Mouse (Mus musculus) heart, postnatal 14 days (tissue): ENCODE results near the gene Desi1. TPM values are rescaled to one million over a fixed set of nuclear protein-coding genes. Genes with fewer than 3 reads are reported as not detected.
A peak's percentile ranks its signal among the peaks of the same experiment; 100 is the strongest.

Experiments used
- DNase-seq, 2 experiments: peaks; one replicate each; pipeline ENCODE4 v3.0.0; 2021 to 2022
- intact Hi-C: fragments of 180-260 bp; cut with DNase I; formaldehyde crosslinking; loops from one replicate; pipeline ENCODE4 v1.15.1; 2025
- long read RNA-seq, 2 experiments: library from polyadenylated mRNA; stranded (forward); transcript quantifications; one replicate each; pipeline ENCODE4 v2.0.0; 2021
- total RNA-seq, 2 experiments: library from RNA; stranded (reverse); gene quantifications; 2 replicates each; pipeline ENCODE4 v1.2.3; 2021

Desi1 gene
- 10 to 100 TPM; 22.6 to 27.9 TPM for total RNA-seq
- long read RNA-seq, experiment 1, transcript Desi1-206 (6 exons, 2,934 nt), result major isoform, 18 of 28 reads
- long read RNA-seq, experiment 1, partial matches to known transcripts, result 0 of 28 reads
- long read RNA-seq, experiment 1, other reads (novel, unspliced or antisense), result 7 of 28 reads
- long read RNA-seq, experiment 2, transcript Desi1-206 (6 exons, 2,934 nt), result major isoform, 13 of 25 reads
- long read RNA-seq, experiment 2, partial matches to known transcripts, result 1 of 25 reads
- long read RNA-seq, experiment 2, other reads (novel, unspliced or antisense), result 11 of 25 reads

DNA sequence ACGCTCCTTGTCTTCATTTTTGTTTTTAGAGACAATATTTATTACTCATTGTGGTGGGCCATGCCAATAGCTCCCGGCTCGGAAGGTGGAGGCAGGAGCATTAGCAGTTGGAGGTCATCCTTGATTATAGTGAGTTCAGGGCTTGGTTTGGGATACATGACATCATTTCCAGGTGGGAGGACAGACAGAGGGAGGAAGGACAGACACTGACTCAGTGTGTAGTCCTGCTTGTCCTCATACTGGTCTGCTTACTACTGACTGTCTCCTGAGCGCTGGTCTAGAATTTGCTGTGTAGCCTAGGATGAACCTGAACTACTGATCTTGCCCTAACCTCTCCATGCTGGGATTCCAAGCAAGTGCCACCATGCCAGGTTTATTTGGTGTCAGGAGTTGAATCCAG lies at the start of gene Desi1:
Gene Desi1, minus strand, starts transcription at position 101 of the 400 bp plus-strand sequence.
- intact Hi-C loops, result no loop called here
- DNase-seq, result no peak

DNA sequence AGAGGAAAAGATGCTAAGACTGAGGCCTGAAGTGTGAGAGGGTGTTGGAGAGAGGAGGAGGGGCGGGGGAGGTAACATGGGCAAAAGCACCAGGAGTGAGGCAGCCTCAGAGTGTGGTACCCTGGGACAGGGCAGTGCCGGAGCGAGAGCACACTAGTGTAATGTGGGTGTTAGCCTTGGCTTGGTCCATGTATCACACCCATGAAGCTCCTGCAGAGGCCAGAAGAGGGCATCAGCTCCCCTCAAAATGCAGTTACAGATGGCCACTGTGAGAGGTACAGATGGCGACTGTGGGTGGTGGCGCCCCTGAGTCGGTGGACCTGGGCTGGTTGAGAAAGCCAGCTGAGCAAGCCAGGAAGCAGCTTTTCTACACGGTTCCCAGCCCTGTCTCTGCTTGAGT lies 47.5 kb upstream of the Desi1 start:
- intact Hi-C loops, result loop anchor here (1.0 kb wide), 1 partner anchor 21 kb away; no protein-coding TSS in a partner anchor
- peak; percentile 8 to 10 for DNase-seq

DNA sequence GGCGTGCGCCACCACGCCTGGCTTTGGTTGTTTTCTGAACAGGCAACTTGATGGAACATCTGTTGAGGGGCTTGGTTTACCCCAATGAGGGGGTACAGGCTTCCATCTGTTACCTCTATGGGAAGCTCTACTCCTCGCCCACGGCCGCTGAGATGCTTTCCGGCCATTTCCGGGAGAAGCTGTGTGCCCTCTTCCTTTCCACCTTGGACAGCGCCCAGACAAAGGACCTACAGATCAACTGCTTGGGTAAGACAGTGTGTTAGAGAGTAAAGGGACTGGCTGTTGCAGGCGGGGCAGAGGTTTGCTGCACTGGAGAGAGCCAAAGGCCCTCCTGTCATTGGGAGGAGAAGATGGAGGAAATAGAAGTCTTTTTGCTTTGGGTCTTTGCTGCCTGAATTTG lies 46.2 kb upstream of the Desi1 start:
- DNase-seq, result no peak
- intact Hi-C loops, result no loop called here

DNA sequence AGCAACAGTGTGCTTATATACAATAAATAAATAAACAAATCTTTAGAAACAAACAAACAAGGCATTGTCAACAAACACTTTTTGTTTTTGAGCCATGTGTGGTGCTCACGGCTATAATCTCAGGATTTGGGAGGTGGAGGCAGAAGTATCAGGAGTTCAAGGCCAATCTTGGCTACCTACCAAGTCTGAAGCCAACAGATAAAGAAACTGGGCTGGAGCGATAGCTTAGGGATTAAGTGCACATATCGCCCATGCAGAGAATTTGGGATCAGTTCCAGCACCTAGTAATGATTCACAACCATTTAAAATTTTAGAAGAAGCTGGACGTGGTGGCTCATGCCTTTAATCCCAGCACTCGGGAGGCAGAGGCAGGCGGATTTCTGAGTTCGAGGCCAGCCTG lies 39.8 kb upstream of the Desi1 start:
- intact Hi-C loops, result no loop called here
- DNase-seq, result no peak

DNA sequence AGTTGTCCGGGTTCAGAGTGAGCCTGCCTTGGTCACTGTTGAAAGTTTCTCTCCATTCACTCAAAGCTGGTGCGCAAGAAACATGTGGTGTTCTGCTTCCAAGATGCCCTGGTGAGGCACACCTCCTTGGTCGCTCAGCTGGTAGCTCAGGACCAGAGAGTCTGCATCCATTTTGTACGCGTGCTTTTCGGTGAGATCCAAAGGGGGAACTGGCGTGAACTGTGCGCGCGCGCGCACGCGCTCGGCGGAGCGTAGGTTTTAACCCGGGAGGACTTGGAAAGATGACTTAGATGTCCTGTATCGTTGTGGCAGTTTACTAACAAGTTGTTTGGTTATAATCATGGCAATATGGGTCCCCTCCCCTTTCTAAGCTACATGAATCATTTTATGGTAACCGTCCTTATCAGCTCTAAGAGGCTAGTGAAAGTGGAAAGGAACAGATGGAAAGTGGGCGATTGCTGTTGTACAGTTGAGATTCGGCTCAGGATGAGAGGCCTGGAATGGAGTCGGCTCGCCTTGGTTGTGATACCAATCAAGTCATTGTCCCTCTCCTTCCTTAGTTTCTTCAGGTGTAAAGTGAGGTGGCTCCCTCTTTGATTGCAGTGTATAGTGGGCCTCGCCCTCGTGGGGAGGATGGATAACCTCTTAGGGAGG lies 38.3 kb upstream of the Desi1 start:
- no peak for DNase-seq

DNA sequence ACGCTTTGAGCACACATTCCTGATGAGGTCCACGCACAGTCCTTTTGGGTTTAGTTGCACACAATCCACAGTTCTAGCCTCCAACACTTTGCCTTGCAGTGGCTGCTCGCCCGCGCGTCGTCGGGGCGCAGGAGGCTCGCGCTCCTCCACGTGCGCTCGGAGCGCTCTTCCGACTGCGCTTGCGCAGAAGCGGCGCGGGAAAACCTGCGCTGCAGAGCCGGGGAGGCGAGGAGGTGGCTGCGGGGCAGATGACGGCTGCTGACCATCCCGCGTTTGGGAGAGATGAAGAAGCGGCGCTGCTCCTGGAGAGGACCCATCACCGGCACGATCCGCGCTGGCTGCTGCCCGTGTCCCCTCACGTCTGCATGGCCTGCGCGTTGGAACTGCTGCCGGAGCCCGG lies 36.2 kb upstream of the Desi1 start, which contains the start of gene Mei1:
Gene Mei1, plus strand, starts transcription at position 99 of the 400 bp plus-strand sequence.
- intact Hi-C loops, result no loop called here
- no peak for DNase-seq

More for the DNA sequence above, 38.3 kb upstream of the Desi1 start:
- intact Hi-C loops, result no loop called here

DNA sequence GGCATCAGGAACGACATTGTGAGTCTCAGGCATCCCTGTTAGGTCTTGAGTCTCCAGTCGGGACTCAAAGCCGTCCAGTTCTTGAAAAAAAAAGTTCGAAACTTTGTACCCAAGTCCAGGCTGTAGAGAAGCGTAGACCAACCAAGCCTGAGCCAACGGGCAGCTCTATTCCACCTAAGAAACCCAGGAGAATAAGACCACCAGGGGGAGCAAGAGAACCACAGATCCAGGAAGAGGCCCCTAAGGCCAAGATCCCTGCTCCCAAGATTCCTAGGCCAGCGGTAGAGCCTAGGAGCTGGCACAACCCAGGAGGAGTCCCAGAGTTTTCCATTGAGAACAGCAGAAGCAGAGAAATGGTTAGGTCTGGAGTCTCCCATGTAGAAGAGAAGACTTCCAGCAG lies 31.8 kb upstream of the Desi1 start:
- DNase-seq, result peak; percentile 65 to 87
- intact Hi-C loops, result loop anchor here (1.0 to 2.0 kb wide), 4 partner anchors 42 to 171 kb away; no protein-coding TSS in a partner anchor

DNA sequence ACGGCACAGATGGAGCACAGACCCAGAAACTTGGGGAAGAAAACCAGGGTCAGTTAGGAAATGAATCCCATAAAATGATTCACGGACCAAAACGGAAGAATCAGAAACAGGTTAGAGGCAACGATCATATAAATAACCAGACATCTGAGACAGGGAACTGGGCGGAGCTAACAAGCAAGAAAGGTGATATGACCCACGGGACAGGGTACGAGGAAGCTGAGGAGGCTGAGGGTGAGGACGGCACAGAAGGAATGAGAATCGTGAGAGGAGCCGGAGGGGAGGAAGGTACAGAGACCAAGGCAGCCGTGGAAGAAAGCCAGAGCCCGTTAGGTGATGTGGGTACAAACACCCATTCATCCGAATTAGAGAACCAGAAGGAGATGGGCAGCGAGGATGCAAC lies 30.2 kb upstream of the Desi1 start:
- no peak for DNase-seq
- intact Hi-C loops, result loop anchor here (2.0 kb wide), 2 partner anchors 77 to 101 kb away; no protein-coding TSS in a partner anchor

DNA sequence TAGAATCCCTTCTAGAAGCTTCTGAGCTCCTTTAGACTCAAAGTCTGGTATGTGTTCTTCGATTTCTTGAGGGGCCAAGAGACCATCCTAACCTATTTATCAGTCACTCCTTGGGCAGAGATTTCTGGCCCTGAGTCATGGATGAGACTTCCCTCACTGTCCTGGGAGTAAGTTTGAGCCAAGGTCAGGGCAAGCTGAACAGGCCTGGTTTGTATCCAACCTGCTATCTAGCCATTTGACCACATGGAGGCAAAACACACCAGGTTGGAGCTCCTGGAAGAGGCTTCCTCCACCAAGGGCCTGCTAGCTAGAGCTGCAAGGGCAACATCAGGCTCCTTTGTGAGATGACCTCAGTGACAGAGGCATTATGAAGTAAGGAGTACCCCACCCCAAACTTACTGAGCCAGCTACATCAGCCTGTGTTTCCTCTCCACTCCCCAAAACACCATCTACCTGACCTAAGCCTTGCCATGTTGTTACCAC lies 25.1 kb upstream of the Desi1 start, which contains the start of gene 4930407I10Rik:
Gene 4930407I10Rik, plus strand, starts transcription at position 433 of the 483 bp plus-strand sequence.
- DNase-seq, result no peak
- intact Hi-C loops, result no loop called here

DNA sequence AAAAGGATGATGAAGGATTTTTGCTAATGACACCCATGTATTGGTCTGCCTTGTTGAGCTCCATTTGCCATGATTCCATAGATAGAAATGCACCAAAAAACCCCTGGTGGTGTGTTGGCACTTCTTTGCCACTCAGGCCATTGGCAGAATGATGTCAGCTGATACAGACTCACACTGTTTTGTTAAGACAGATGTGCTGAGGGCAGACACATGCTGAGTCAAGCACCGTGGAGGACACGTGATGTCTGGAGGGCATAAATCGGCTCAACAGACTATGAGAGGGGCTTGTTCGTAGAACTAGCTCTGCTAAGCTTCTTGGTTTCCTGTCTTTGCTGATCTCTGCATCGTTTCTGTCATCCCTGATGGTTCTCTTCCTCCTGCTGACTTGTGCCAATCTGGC lies 18.9 kb upstream of the Desi1 start:
- no peak for DNase-seq
- intact Hi-C loops, result no loop called here

DNA sequence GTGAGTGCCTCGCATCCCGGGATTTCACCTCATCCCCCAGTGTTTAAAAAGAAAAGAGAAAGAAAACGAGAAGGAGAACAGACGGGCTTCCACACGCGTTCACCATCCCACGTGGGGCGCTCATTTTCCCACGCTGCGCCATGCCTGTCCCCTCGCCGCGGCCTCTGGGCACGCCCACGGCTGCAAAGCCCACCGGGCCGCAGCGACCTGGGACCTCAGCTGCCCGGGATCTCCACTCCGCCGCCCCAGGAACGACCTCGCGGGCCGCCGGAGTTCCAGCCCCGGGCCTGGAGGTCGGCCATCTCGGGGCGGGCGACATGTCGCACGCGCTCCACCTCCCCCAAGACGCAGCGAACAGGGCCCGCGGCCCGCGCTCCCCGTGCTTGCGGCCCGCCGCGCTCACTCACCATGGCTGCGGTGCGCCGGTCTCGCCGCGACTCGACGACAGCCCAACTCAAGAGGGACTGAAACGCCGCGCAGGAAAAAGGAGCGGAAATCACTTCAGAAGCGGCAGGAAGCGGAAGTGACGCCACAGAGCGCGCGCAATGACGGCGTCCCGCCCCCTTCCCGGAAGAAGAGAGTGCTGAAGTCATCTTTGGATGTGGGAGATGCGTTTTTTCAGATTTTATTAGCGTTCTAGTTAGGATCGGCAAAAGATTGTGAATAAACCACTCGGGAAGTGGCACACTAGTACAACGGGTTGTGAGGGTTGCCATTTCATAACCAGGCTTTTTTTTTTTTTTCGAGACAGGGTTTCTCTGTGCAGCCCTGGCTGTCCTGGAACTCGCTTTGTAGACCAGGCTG lies 13.6 kb upstream of the Desi1 start, which contains the start of gene Snu13:
Gene Snu13, minus strand, starts transcription at position 519 of the 804 bp plus-strand sequence.
- DNase-seq, result peak; percentile 90 to 95
- intact Hi-C loops, result no loop called here

DNA sequence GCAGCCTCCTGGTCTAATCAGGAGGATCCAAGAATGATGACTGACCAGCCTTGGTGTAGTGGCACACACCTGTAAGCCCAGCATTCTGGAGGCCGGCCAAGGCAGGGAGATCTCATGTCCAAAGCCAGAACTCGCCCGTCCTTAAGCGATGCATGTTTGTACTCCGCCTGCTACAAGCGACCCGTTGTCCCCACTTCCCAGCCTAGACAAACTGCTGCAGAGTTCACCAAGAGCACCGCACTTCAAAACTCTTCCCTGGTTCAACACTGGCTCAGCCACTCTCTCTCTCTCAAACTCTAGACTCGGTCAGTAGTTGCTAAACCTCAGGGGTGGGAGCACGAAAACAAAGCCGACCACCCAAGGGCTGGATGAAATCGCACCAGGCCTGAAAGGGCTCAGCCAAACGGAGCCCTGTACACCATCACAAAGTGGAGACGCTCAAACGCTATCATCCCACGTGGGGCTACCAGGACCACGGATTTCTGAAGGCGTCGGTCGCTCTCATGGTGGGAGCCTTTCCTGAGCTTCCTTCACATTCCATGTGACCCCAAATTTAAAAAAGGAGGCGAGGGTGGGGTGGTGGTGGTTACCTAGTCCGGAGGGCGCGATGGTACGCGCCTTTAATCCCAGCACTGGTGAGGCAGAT lies 12.7 kb upstream of the Desi1 start:
- intact Hi-C loops, result no loop called here
- DNase-seq, result no peak

DNA sequence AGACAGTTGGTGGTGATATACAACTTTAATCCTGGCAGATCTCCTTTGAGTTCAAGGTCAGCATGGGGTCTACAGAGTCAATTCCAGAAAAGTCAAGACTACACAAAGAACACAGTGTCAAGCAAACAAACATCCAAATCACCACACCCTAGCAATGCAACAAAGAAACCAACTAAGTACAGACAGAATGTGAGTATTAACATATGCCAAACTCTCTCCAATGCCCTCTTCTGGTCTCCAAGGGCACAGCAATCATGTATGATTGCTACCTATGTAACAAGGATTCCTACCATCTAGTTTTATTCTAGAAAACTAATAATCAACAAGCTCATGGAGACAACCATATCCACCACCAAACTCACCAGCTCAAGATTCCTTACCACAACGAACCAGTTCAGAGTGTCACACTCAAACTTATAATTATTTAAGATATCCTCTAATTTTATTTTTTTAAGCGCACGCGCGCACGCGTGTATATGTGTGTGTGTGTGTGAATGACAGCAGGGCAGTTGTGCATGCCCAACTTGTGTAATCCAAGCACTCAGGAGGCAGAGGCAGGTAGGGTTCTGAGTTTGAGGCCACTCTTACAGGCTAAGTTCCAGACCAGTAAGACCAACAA lies 10.6 kb upstream of the Desi1 start:
- DNase-seq, result no peak
- intact Hi-C loops, result loop anchor here (5.0 kb wide), 1 partner anchor 87 kb away; no protein-coding TSS in a partner anchor

DNA sequence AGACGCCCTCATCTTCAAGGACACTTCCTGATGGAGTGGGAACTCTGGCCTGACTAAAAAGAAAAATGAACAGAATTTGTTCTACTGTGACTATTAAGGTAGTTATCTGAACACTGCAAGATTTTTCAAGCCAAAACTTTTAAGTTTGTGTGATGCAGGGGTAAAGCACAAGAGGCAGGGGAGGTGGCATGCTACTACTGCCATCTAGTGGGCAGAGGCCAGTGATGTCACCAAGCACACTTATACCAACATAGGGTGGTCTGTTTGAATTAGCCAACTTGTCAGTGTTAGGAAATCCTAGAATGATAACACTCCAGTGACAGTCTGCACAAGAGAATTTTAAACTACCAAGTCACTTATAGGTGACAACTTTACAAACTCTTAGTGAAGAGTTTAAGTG lies 7.0 kb upstream of the Desi1 start:
- peak; percentile 30 to 56 for DNase-seq
- intact Hi-C loops, result loop anchor here (5.0 kb wide), 1 partner anchor 83 kb away; no protein-coding TSS in a partner anchor

DNA sequence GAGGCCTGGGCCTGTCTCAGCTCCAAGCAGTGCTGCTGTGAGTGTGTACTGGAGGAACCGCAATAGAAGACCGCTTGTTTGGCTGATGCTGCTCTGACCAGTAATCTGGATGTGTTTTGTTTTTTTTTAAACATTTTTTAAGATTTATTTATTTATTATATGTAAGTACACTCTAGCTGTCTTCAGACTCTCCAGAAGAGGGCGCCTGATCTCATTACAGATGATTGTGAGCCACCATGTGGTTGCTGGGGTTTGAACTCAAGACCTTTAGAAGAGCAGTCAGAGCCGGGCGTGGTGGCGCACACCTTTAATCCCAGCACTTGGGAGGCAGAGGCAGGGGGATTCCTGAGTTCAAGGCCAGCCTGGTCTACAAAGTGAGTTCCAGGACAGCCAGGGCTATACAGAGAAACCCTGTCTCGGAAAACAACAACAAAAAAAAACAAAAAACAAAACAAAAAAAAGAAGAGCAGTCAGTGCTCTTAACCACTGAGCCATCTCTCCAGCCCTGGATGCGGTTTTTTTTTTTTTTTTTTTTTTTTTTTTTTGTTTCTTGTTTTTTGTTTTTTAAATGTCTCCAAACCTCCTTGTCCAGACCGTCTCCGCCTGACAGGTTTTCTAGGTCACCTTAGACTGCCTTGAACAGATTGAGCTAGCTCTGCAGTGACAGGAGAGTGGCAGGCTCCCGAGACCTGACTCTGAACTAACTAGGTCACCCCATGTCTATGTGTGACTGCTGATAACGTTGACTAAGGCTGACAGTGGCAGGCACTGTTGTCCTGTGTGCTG lies 2.4 kb upstream of the Desi1 start:
- peak; percentile 14 to 41 for DNase-seq
- intact Hi-C loops, result no loop called here

DNA sequence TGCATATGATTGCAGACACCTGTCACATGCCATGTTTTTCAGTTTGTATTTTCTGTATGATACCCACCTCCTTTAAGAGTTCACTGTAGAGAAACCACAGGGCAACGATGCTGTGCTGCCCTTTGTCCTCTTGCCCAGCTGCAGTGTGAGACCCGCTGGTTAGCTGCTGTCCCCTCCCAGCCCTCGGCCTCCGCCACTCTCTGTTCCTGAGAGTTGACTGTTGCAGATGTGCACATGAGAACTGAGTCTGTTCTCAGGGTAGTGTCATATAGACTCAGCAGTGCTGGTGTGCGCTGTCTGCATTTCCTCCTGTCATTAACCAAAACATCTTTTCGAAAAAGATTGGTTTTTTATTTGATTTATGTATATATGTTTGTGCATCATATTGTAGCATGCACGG lies 1.3 kb downstream of the Desi1 start:
- intact Hi-C loops, result no loop called here

DNA sequence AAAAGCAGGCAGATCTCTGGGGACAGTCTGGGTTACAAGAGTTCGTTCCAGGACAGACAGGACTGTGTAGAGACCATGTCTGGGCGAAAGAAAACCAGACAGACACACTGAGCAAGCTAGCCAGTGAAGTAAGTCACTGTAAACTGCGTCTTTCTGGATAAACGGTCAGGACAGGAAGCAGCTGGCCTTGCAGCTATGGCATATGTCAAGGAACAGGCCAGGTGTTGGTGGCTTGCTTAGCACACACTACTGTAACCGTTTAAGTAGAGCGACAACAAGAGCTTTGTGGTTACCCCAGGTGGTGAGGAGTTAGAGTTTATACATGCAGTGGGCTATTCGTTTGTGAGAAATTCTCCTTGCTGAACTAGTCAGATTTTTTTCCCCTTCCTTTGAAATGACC lies 5.9 kb downstream of the Desi1 start:
- intact Hi-C loops, result no loop called here
- DNase-seq, result no peak

More for the DNA sequence above, 1.3 kb downstream of the Desi1 start:
- no peak for DNase-seq

DNA sequence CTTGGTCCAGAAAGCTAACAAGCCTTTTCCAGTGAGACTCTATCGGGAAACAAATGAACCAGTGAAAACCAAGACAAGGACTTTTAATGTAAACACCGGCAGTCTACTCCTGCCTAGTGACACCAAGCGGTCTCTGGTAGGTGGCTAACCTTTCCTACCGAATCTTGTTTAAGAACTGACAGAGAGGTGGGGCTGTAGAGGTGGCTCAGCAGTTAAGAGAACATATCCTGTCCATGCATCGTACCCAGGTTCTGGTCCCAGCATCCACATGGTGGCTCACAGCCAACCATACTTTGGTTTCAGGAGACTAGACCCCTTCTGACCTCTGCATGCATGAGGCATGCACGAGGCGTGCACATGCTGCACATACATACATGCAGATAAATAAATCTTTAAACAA lies 6.4 kb downstream of the Desi1 start:
- intact Hi-C loops, result no loop called here
- DNase-seq, result no peak
